Mouse (Mus musculus) heart, postnatal 0 days (tissue): ENCODE results near the gene Slc22a16.

Experiments used
- CTCF ChIP-seq: IDR thresholded peaks from 2 replicates; pipeline ENCODE4 v1.5.1; 2016; ENCODE audit warnings: antibody characterized with exemption, control low read depth, low read depth
- EP300 ChIP-seq: IDR thresholded peaks from 2 replicates; pipeline ENCODE4 v1.6.1; 2016; ENCODE audit warnings: antibody characterized with exemption, low read depth

GRCm38 (mm10) chr10:40526301-40526761 lies 43.8 kb upstream of the Slc22a16 start:
- TF ChIP-seq CTCF: no peak
- no peak for TF ChIP-seq EP300
